Mouse (Mus musculus) liver, embryonic 11.5 days (tissue): Measurements from ENCODE around the gene Mlip. TPM values are rescaled to one million over a fixed set of nuclear protein-coding genes. Genes with fewer than 3 reads are reported as not detected.

Experiments used
- ATAC-seq: fragments of 200-750 bp; cut with Nextera tagmentation; replicated peaks from 2 replicates; pipeline ENCODE4 v1.8.0; 2017; ENCODE audit warnings: moderate number of reproducible peaks, mild to moderate bottlenecking, moderate TSS enrichment, moderate library complexity; ENCODE audit not compliant: low FRiP score
- DNase-seq: peaks from one replicate; pipeline ENCODE4 v3.0.0-alpha.2; 2017; ENCODE audit warnings: low spot score
- H3K27ac ChIP-seq: fragments of 300-500 bp; sonication (generic); 2 replicates; pipeline ENCODE4 v1.5.1; 2014; ENCODE audit warnings: mild to moderate bottlenecking, low read depth, low read length, control low read depth
- H3K27me3 ChIP-seq: fragments of 300-500 bp; sonication (generic); replicated peaks from 2 replicates; pipeline ENCODE4 v1.6.1; 2014; ENCODE audit warnings: low read length, mixed read lengths; ENCODE audit not compliant: control insufficient read depth, insufficient read depth
- H3K36me3 ChIP-seq: fragments of 300-500 bp; sonication (generic); 2 replicates; pipeline ENCODE4 v1.6.1; 2014; ENCODE audit warnings: mild to moderate bottlenecking, low read length, moderate library complexity, mixed read lengths; ENCODE audit not compliant: control insufficient read depth, insufficient read depth
- H3K4me1 ChIP-seq: fragments of 300-500 bp; sonication (generic); replicated peaks from 2 replicates; pipeline ENCODE4 v1.6.1; 2014; ENCODE audit warnings: low read length, mixed read lengths; ENCODE audit not compliant: control insufficient read depth, insufficient read depth
- H3K4me2 ChIP-seq: fragments of 300-500 bp; sonication (generic); 2 replicates; pipeline ENCODE4 v1.6.1; 2014; ENCODE audit warnings: mild to moderate bottlenecking, control low read depth, moderate library complexity
- H3K4me3 ChIP-seq: fragments of 300-500 bp; sonication (generic); 2 replicates; pipeline ENCODE4 v1.5.1; 2014; ENCODE audit warnings: low read depth, low read length, control low read depth
- H3K9ac ChIP-seq: fragments of 300-500 bp; sonication (generic); 2 replicates; pipeline ENCODE4 v1.6.1; 2014; ENCODE audit warnings: low read depth, low read length, control low read depth
- H3K9me3 ChIP-seq: fragments of 300-500 bp; sonication (generic); 2 replicates; pipeline ENCODE4 v1.6.1; 2016; ENCODE audit warnings: low read length, inconsistent platforms, mixed read lengths; ENCODE audit not compliant: control insufficient read depth
- WGBS: fragments of 180-500 bp; shearing (Covaris S2); extraction: QIAGEN DNeasy Blood & Tissue Kit; methylation state at CpG from one replicate; pipeline ENCODE4 v1.1.7; 2014; 5-methylcytosine and 5-hydroxymethylcytosine counted together
- polyA plus RNA-seq: library from polyadenylated mRNA; unstranded; fragments of >200 nt; fragmentation: Nextera tagmentation; extraction: Ambion mirVana; gene quantifications from 2 replicates; pipeline ENCODE4 v1.2.1, GENCODE M21; 2014

Gene Mlip
- polyA plus RNA-seq, 1 experiment from 2014 or later = 0.63 TPM

DNA sequence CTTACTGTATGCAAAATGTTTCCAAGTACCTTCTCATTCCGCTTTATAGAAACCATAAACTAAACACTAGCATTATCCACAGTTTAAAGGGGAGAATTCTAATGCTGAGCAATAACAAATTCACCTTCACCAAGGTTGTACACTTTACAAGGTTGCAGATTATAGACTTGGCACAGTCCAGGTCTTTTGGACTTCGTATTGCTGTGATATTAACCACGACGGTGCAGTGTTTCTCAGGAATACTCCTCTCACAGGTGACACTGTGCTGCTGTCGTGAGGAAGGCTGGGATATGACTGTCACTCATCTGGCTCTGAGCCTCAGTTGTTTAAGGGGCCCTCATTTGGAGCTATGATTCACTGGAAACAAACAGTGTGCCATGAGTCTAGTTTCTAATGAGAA lies 75.5 kb downstream of the Mlip start:
- no peak overlapping the region for H3K27ac ChIP-seq
- H3K4me2 ChIP-seq = no peak overlapping the region
- no peak for DNase-seq
- WGBS = 69% methylated on average over 5 of the region's 5 CpGs
- ATAC-seq = no peak
- no peaks in the 10 kb centered on the region for H3K36me3 ChIP-seq
- H3K9me3 ChIP-seq = no peaks in the 10 kb centered on the region
- H3K27me3 ChIP-seq = no peaks in the 10 kb centered on the region
- H3K9ac ChIP-seq = no peak overlapping the region
- no peaks in the 10 kb centered on the region for H3K4me1 ChIP-seq
- H3K4me3 ChIP-seq = no peak overlapping the region

GRCm38 (mm10) chr9:77276451-77277154 lies 76.2 kb downstream of the Mlip start:
- Histone ChIP-seq H3K4me2 (no peak overlapping the region), H3K36me3 (no peaks in the 10 kb centered on the region), H3K9me3 (no peaks in the 10 kb centered on the region), H3K4me1 (no peaks in the 10 kb centered on the region), H3K4me3 (no peak overlapping the region), H3K27ac (no peak overlapping the region), H3K27me3 (no peaks in the 10 kb centered on the region), H3K9ac (no peak overlapping the region)
- ATAC-seq (no peak), DNase-seq (no peak)
- WGBS = 60% methylated on average over 5 of the region's 5 CpGs

DNA sequence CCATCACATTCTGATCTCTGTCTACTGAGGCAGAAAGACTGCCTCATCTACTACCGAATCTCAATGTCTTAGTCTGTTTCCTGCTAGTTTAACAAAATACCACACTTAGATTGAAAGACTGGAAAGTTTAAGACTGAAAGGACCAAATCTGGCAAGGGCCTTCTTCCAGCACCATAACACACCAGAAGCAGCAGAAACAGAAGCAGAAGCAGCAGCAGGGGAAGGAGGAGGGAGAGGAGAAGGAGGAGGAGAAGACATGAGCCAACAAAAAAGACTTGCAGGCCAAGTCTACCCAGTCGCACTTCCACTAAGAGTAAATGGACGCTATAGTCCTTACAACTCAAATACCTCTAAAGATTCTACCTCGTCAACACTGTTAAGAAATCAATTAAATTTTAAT lies 80.0 kb downstream of the Mlip start:
- H3K4me1 ChIP-seq = no peaks in the 10 kb centered on the region
- no peak overlapping the region for H3K9ac ChIP-seq
- no peak for ATAC-seq
- no peaks in the 10 kb centered on the region for H3K9me3 ChIP-seq
- no peak for DNase-seq
- no peak overlapping the region for H3K4me2 ChIP-seq
- no peak overlapping the region for H3K27ac ChIP-seq
- WGBS = 84% methylated on average over 4 of the region's 4 CpGs
- H3K4me3 ChIP-seq = no peak overlapping the region
- H3K27me3 ChIP-seq = no peaks in the 10 kb centered on the region
- no peaks in the 10 kb centered on the region for H3K36me3 ChIP-seq

DNA sequence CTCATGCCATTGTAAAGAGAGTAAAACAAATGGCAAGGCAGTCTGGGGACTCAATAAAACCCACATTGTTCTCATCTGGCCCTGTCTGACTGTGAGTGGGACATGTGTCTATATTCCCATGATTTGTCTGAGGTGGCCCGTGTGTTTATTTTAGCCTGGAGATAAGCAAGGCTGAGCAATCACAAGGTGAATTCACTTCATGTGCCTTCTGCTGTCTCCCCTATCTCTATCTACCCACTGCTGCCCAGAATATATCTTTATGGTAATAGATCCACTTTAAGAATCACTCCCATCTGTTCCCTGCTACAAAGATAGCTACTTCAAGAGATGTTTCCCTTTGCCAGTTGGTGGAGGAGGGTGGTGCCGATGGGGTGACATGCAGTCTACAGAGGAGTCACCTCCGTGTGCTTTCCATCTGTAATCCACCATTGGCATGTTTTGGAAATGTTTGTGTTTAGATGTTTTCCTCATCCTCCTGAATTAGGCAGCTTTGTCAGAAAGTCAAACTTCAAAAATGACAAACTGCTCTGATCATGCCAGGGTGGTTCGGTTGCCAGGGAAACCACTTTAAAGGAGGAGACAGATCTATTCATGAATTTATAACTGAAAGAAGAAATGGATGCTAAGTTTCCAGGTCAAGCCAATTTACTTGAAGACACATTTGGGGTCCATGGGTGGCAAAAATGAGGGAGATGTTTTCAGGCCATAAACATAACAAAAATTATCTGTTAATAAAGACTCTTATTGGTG lies 87.3 kb downstream of the Mlip start:
- DNase-seq = no peak
- H3K4me1 ChIP-seq = no peaks in the 10 kb centered on the region
- no peak for ATAC-seq
- H3K9ac ChIP-seq = no peak overlapping the region
- no peak overlapping the region for H3K4me3 ChIP-seq
- no peak overlapping the region for H3K27ac ChIP-seq
- no peaks in the 10 kb centered on the region for H3K36me3 ChIP-seq
- H3K4me2 ChIP-seq = no peak overlapping the region
- no peaks in the 10 kb centered on the region for H3K9me3 ChIP-seq
- 67% methylated on average over 4 of the region's 4 CpGs for WGBS
- H3K27me3 ChIP-seq = no peaks in the 10 kb centered on the region

DNA sequence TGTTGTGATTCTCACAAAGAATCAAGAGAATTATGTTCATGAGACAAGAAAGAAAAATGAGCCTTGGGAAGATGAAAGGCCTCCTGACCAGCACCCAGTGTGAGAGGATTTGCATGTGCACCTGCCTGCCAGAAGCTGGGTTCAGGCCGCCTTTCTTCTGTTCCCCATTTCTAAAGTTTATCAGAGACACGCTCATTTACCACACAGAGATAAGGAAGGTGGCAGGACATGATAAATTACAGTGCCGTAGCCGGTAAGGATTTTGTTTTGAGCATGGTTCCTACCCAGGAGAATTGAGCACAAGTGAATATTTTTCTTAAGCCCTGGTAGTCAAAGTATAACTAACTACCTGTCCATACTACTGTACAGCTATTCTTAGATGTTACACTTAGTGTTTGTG lies 93.7 kb downstream of the Mlip start:
- Histone ChIP-seq H3K36me3 (no peaks in the 10 kb centered on the region), H3K27ac (no peak overlapping the region), H3K4me2 (no peak overlapping the region), H3K9ac (no peak overlapping the region), H3K27me3 (no peaks in the 10 kb centered on the region), H3K4me1 (no peaks in the 10 kb centered on the region), H3K9me3 (no peaks in the 10 kb centered on the region), H3K4me3 (no peak overlapping the region)
- peak; percentile 39; the same call in 1 of the 2 replicates for ATAC-seq
- WGBS = 18% methylated on average over 4 of the region's 4 CpGs
- DNase-seq = no peak

DNA sequence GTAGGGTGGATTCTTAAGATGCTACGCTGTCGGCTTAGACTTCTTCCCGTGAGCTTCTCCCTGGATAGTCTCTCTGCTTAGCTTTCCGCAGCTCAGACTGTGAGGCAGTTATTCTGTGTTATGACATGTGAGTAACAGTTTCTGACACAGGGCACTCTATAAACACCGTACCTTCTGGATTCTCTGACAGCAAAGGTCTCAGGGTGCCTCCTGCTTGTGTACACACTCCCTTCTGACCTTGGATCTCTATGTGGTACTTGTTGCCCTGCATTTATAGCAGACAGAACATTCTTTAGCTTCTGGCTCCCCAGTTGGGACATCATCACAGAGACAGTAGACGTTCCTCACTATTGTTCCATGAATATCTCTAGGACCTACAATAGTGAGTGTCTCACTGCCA lies 94.5 kb downstream of the Mlip start:
- H3K9me3 ChIP-seq = no peaks in the 10 kb centered on the region
- H3K27ac ChIP-seq = no peak overlapping the region
- 81% methylated on average over 6 of the region's 6 CpGs for WGBS
- no peaks in the 10 kb centered on the region for H3K36me3 ChIP-seq
- no peak overlapping the region for H3K4me2 ChIP-seq
- no peak overlapping the region for H3K9ac ChIP-seq
- H3K27me3 ChIP-seq = no peaks in the 10 kb centered on the region
- ATAC-seq = no peak
- no peaks in the 10 kb centered on the region for H3K4me1 ChIP-seq
- H3K4me3 ChIP-seq = no peak overlapping the region
- DNase-seq = no peak

DNA sequence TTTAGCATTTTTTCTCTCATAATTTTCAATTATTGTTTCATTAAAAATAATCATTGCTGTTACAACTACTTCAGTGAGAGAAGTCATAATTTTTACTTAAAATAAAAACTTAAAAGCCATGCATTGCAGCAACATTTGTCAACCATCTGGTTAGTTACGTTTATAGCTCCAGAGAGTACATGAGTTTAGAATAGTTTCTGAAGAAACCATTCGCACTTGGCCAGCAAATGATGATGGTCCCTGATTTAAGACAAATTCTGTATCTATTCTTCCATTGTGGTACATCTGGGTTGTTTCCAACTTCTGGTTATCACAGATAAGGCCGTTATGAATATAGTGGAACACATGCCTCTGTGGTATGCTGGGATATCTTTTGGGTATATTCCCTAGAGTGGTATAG lies 98.3 kb downstream of the Mlip start:
- WGBS = 71% methylated on average over 3 of the region's 3 CpGs
- H3K36me3 ChIP-seq = no peaks in the 10 kb centered on the region
- ATAC-seq (no peak), DNase-seq (no peak)
- no peak overlapping the region for H3K9ac ChIP-seq
- no peak overlapping the region for H3K4me2 ChIP-seq
- no peak overlapping the region for H3K4me3 ChIP-seq
- H3K27me3 ChIP-seq = no peaks in the 10 kb centered on the region
- H3K4me1 ChIP-seq = no peaks in the 10 kb centered on the region
- no peak overlapping the region for H3K27ac ChIP-seq
- H3K9me3 ChIP-seq = no peaks in the 10 kb centered on the region

GRCm38 (mm10) chr9:77252761-77253160 lies 100.0 kb downstream of the Mlip start:
- no peak for ATAC-seq
- H3K9ac ChIP-seq = no peak overlapping the region
- no peaks in the 10 kb centered on the region for H3K4me1 ChIP-seq
- no peak overlapping the region for H3K4me2 ChIP-seq
- DNase-seq = no peak
- H3K27ac ChIP-seq = no peak overlapping the region
- WGBS = 88% methylated on average over 4 of the region's 4 CpGs
- no peaks in the 10 kb centered on the region for H3K9me3 ChIP-seq
- no peak overlapping the region for H3K4me3 ChIP-seq
- H3K36me3 ChIP-seq = no peaks in the 10 kb centered on the region
- H3K27me3 ChIP-seq = no peaks in the 10 kb centered on the region

GRCm38 (mm10) chr9:77252134-77252533 lies 100.6 kb downstream of the Mlip start:
- no peaks in the 10 kb centered on the region for H3K27me3 ChIP-seq
- no peak overlapping the region for H3K4me2 ChIP-seq
- no peaks in the 10 kb centered on the region for H3K9me3 ChIP-seq
- H3K4me3 ChIP-seq = no peak overlapping the region
- DNase-seq (no peak), ATAC-seq (no peak)
- no peaks in the 10 kb centered on the region for H3K4me1 ChIP-seq
- no peak overlapping the region for H3K9ac ChIP-seq
- no peak overlapping the region for H3K27ac ChIP-seq
- no peaks in the 10 kb centered on the region for H3K36me3 ChIP-seq
- WGBS = 79% methylated on average over 7 of the region's 7 CpGs
